Mouse (Mus musculus): ENCODE measurements around the gene Nenf. TPM values are rescaled to one million over a fixed set of nuclear protein-coding genes. Genes with fewer than 3 reads are reported as not detected.

Gene Nenf
- polyA plus RNA-seq, 1 experiment from 2014 or later, result 70.5 TPM

- H3K4me3 ChIP-seq (ENCODE audit: low read depth, low read length), result peak overlapping the region; percentile 68
- peaks cover 11% of the 10 kb centered on the region for H3K4me1 ChIP-seq (ENCODE audit: control insufficient read depth, insufficient read depth, low read length)
- 0 out of 2 replicates have a peak overlapping the region, but pooled peaks have one; percentile 30 for H3K27ac ChIP-seq (ENCODE audit: low read depth, low read length)
- ATAC-seq (ENCODE audit: low FRiP score), result peak; percentile 78; the same call in 1 of the 2 replicates
- 3% methylated on average over 28 of the region's 35 CpGs for WGBS
- peak overlapping the region; percentile 90 for H3K9ac ChIP-seq (ENCODE audit: low read length)
- peak; percentile 97 for DNase-seq (ENCODE audit: low spot score, missing footprints)
- peak overlapping the region; percentile 92 for H3K4me2 ChIP-seq
- H3K27me3 ChIP-seq (ENCODE audit: control insufficient read depth, insufficient read depth, low read length), result no peaks in the 10 kb centered on the region
- no peaks in the 10 kb centered on the region for H3K9me3 ChIP-seq (ENCODE audit: control insufficient read depth, low read length)
- H3K36me3 ChIP-seq (ENCODE audit: control insufficient read depth, insufficient read depth, low read length), result no peaks in the 10 kb centered on the region
Observed at GRCm38 (mm10) chr1:191326233-191326882, 8.4 kb upstream of the Nenf start.

- Histone ChIP-seq H3K4me3 (ENCODE audit: low read depth, low read length) (peak within 1 kb of the TSS; percentile 68), H3K4me2 (peak within 1 kb of the TSS; percentile 92), H3K36me3 (ENCODE audit: control insufficient read depth, insufficient read depth, low read length) (no peaks in the 10 kb centered on the region), H3K4me1 (ENCODE audit: control insufficient read depth, insufficient read depth, low read length) (peaks cover 11% of the 10 kb centered on the region), H3K9ac (ENCODE audit: low read length) (peak within 1 kb of the TSS; percentile 90), H3K27ac (ENCODE audit: low read depth, low read length) (0 out of 2 replicates have a peak within 1 kb of the TSS, but pooled peaks have one; percentile 30), H3K9me3 (ENCODE audit: control insufficient read depth, low read length) (no peaks in the 10 kb centered on the region), H3K27me3 (ENCODE audit: control insufficient read depth, insufficient read depth, low read length) (no peaks in the 10 kb centered on the region)
- WGBS, result under 1% methylated on average over 42 of the region's 42 CpGs
- peak; percentile 95 for ATAC-seq (ENCODE audit: low FRiP score)
- peak; percentile 100 for DNase-seq (ENCODE audit: low spot score, missing footprints)
Observed at GRCm38 (mm10) chr1:191325726-191326232, 7.8 kb upstream of the Nenf start, which contains the start of gene Tmem206. Tmem206 (plus strand) TSS chr1:191325912.

GRCm38 (mm10) chr1:191324733-191325590 is 7.0 kb upstream of the Nenf start:
- WGBS, result 84% methylated on average over 7 of the region's 7 CpGs
- H3K4me2 ChIP-seq, result no peak overlapping the region
- no peaks in the 10 kb centered on the region for H3K9me3 ChIP-seq (ENCODE audit: control insufficient read depth, low read length)
- H3K27ac ChIP-seq (ENCODE audit: low read depth, low read length), result no peak overlapping the region
- peak; percentile 65 for DNase-seq (ENCODE audit: low spot score, missing footprints)
- H3K9ac ChIP-seq (ENCODE audit: low read length), result peak overlapping the region; percentile 40
- peaks cover 11% of the 10 kb centered on the region for H3K4me1 ChIP-seq (ENCODE audit: control insufficient read depth, insufficient read depth, low read length)
- ATAC-seq (ENCODE audit: low FRiP score), result no peak
- H3K27me3 ChIP-seq (ENCODE audit: control insufficient read depth, insufficient read depth, low read length), result no peaks in the 10 kb centered on the region
- no peak overlapping the region for H3K4me3 ChIP-seq (ENCODE audit: low read depth, low read length)
- H3K36me3 ChIP-seq (ENCODE audit: control insufficient read depth, insufficient read depth, low read length), result no peaks in the 10 kb centered on the region

- DNase-seq (ENCODE audit: low spot score, missing footprints), result no peak
- peaks cover 11% of the 10 kb centered on the region for H3K4me1 ChIP-seq (ENCODE audit: control insufficient read depth, insufficient read depth, low read length)
- H3K36me3 ChIP-seq (ENCODE audit: control insufficient read depth, insufficient read depth, low read length), result no peaks in the 10 kb centered on the region
- no peak overlapping the region for H3K9ac ChIP-seq (ENCODE audit: low read length)
- H3K4me3 ChIP-seq (ENCODE audit: low read depth, low read length), result no peak overlapping the region
- H3K27me3 ChIP-seq (ENCODE audit: control insufficient read depth, insufficient read depth, low read length), result no peaks in the 10 kb centered on the region
- no peak for ATAC-seq (ENCODE audit: low FRiP score)
- H3K27ac ChIP-seq (ENCODE audit: low read depth, low read length), result no peak overlapping the region
- H3K9me3 ChIP-seq (ENCODE audit: control insufficient read depth, low read length), result no peaks in the 10 kb centered on the region
- 87% methylated on average over 3 of the region's 3 CpGs for WGBS
- H3K4me2 ChIP-seq, result no peak overlapping the region
Observed at GRCm38 (mm10) chr1:191323381-191323780, 5.4 kb upstream of the Nenf start.

GRCm38 (mm10) chr1:191318686-191319085 is 692 bp upstream of the Nenf start:
- H3K36me3 ChIP-seq (ENCODE audit: control insufficient read depth, insufficient read depth, low read length), result no peaks in the 10 kb centered on the region
- H3K27me3 ChIP-seq (ENCODE audit: control insufficient read depth, insufficient read depth, low read length), result no peaks in the 10 kb centered on the region
- ATAC-seq (ENCODE audit: low FRiP score) (no peak), DNase-seq (ENCODE audit: low spot score, missing footprints) (peak; percentile 81)
- peaks cover 5% of the 10 kb centered on the region; the same call in 1 of the 2 replicates for H3K4me1 ChIP-seq (ENCODE audit: control insufficient read depth, insufficient read depth, low read length)
- H3K9me3 ChIP-seq (ENCODE audit: control insufficient read depth, low read length), result no peaks in the 10 kb centered on the region
- WGBS, result 75% methylated on average over 5 of the region's 5 CpGs
- no peak overlapping the region for H3K27ac ChIP-seq (ENCODE audit: low read depth, low read length)
- H3K9ac ChIP-seq (ENCODE audit: low read length), result no peak overlapping the region
- H3K4me2 ChIP-seq, result no peak overlapping the region
- no peak overlapping the region for H3K4me3 ChIP-seq (ENCODE audit: low read depth, low read length)

- peak overlapping the region; percentile 82 for H3K4me2 ChIP-seq
- H3K36me3 ChIP-seq (ENCODE audit: control insufficient read depth, insufficient read depth, low read length), result no peaks in the 10 kb centered on the region
- 92% methylated on average over 8 of the region's 8 CpGs for WGBS
- no peaks in the 10 kb centered on the region for H3K9me3 ChIP-seq (ENCODE audit: control insufficient read depth, low read length)
- DNase-seq (ENCODE audit: low spot score, missing footprints) (no peak), ATAC-seq (ENCODE audit: low FRiP score) (no peak)
- no peaks in the 10 kb centered on the region for H3K27me3 ChIP-seq (ENCODE audit: control insufficient read depth, insufficient read depth, low read length)
- no peak overlapping the region for H3K27ac ChIP-seq (ENCODE audit: low read depth, low read length)
- H3K4me3 ChIP-seq (ENCODE audit: low read depth, low read length), result no peak overlapping the region
- H3K9ac ChIP-seq (ENCODE audit: low read length), result no peak overlapping the region; the same call in 1 of the 2 replicates
- H3K4me1 ChIP-seq (ENCODE audit: control insufficient read depth, insufficient read depth, low read length), result peaks cover 8% of the 10 kb centered on the region; the same call in 1 of the 2 replicates
Observed at GRCm38 (mm10) chr1:191316818-191317217, 1.2 kb downstream of the Nenf start.

- H3K4me1 ChIP-seq (ENCODE audit: control insufficient read depth, insufficient read depth, low read length), result peaks cover 8% of the 10 kb centered on the region; the same call in 1 of the 2 replicates
- H3K36me3 ChIP-seq (ENCODE audit: control insufficient read depth, insufficient read depth, low read length), result no peaks in the 10 kb centered on the region
- DNase-seq (ENCODE audit: low spot score, missing footprints) (peak; percentile 53), ATAC-seq (ENCODE audit: low FRiP score) (no peak)
- no peaks in the 10 kb centered on the region for H3K27me3 ChIP-seq (ENCODE audit: control insufficient read depth, insufficient read depth, low read length)
- no peak overlapping the region for H3K4me2 ChIP-seq
- no peaks in the 10 kb centered on the region for H3K9me3 ChIP-seq (ENCODE audit: control insufficient read depth, low read length)
- H3K4me3 ChIP-seq (ENCODE audit: low read depth, low read length), result no peak overlapping the region
- 84% methylated on average over 4 of the region's 4 CpGs for WGBS
- no peak overlapping the region for H3K27ac ChIP-seq (ENCODE audit: low read depth, low read length)
- no peak overlapping the region for H3K9ac ChIP-seq (ENCODE audit: low read length)
Observed at GRCm38 (mm10) chr1:191313926-191314325, 4.1 kb downstream of the Nenf start.

GRCm38 (mm10) chr1:191313158-191313557 is 4.8 kb downstream of the Nenf start:
- DNase-seq (ENCODE audit: low spot score, missing footprints) (no peak), ATAC-seq (ENCODE audit: low FRiP score) (no peak)
- no peak overlapping the region for H3K27ac ChIP-seq (ENCODE audit: low read depth, low read length)
- H3K4me2 ChIP-seq, result peak overlapping the region; percentile 44; the same call in 1 of the 2 replicates
- H3K9ac ChIP-seq (ENCODE audit: low read length), result no peak overlapping the region
- no peaks in the 10 kb centered on the region for H3K27me3 ChIP-seq (ENCODE audit: control insufficient read depth, insufficient read depth, low read length)
- H3K4me1 ChIP-seq (ENCODE audit: control insufficient read depth, insufficient read depth, low read length), result peaks cover 8% of the 10 kb centered on the region; the same call in 1 of the 2 replicates
- H3K36me3 ChIP-seq (ENCODE audit: control insufficient read depth, insufficient read depth, low read length), result no peaks in the 10 kb centered on the region
- no peaks in the 10 kb centered on the region for H3K9me3 ChIP-seq (ENCODE audit: control insufficient read depth, low read length)
- no peak overlapping the region for H3K4me3 ChIP-seq (ENCODE audit: low read depth, low read length)
- 82% methylated on average over 6 of the region's 6 CpGs for WGBS

All from midbrain, embryonic 11.5 days (tissue).